Mouse (Mus musculus): ENCODE measurements at regions not wholly inside any gene's neighbourhood (a gene's known extent, or its start where the extent isn't known, plus 50 kb on each side); places are given as distances from the start of the nearest gene placed in this dataset.

DNA sequence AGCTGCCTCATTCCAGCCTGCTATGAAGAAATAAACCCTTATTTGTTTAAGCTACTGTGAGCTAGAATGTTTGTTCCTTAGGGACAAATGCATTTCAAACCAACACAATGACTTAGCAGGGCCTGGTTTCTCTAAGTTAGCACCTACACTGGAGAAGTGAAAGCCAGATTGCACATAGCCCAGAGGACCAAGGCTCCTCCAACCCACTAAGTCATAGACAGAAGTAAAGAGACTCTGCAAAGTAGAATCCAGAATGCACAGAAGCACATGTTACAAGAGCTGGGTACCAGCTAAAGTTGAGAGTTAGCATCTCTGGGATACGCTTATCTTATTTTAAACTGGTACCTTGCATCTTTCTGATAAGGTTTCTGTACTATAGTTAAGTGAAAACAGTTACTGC, 443.4 kb upstream of the Jarid2 start:
- TF ChIP-seq TAL1 (IDR thresholded peaks at IDR 0.05; ENCODE audit: low read length): no peak
- no peak for TF ChIP-seq GATA1 (IDR thresholded peaks at IDR 0.05; ENCODE audit: low read length)

Measured in erythroblast, embryonic 14.5 days (primary cell).